Mouse (Mus musculus): ENCODE measurements around the gene Sec63. TPM values are rescaled to one million over a fixed set of nuclear protein-coding genes. Genes with fewer than 3 reads are reported as not detected.

The Sec63 gene
- 25.6 and 26.1 TPM in 2 replicates for polyA plus RNA-seq (2015; fragmentation: Nextera tagmentation; extraction: Ambion mirVana)

DNA sequence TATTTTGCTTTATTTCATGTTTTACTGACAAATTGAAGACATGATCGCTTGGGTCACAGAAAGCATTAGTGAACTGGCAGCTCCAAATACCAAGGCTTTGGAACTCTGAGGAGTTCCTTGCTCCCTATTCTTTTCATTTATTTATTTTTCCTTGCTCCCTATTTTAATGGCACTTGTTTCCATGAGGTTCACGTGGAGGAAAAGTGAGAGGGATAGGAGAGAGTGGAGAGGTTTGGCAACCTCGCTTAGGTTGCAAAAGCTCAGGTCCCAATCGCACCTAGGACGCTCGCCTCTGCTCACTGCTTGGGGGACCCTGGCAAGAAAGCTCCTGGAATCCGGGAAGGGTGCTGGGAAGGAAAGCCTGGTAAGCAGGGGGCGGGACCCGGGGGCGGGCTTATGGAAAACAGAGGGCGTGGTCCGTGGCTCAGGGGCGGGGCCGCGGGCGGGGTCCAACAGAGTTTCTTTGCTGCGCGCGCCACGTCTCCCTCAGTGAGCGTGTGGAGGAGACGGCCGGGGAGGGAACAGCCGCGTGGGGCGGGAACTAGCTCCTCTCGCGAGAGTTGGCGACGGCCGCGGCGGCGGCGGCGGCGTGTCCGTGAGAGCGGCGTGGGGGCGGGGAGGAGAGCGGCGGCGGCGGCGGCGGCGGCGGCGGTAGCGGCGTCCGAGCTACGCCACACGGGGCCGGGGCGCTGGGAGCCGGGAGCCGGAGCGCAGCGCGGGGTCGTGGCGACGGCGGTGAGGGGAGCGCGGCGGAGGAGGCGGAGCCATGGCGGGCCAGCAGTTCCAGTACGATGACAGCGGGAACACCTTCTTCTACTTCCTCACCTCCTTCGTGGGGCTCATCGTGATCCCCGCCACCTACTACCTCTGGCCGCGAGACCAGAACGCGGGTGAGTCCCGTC is at the start of gene Sec63:
TSS of gene Sec63 (plus strand) at position 498 of the 902 bp plus-strand sequence.
- Histone ChIP-seq H3K27ac (replicated peaks) (peak within 1 kb of the TSS; percentile 95), H3K4me1 (replicated peaks) (peaks cover 35% of the 10 kb centered on the region), H3K9me3 (no peaks in the 10 kb centered on the region), H3K36me3 (no peaks in the 10 kb centered on the region), H3K4me2 (peak within 1 kb of the TSS; percentile 91), H3K9ac (peak within 1 kb of the TSS; percentile 97), H3K4me3 (peak within 1 kb of the TSS; percentile 96), H3K27me3 (no peaks in the 10 kb centered on the region)
- ATAC-seq (ENCODE audit: low read depth): peak; percentile 97
- 2% methylated on average over 47 of the region's 81 CpGs for WGBS

DNA sequence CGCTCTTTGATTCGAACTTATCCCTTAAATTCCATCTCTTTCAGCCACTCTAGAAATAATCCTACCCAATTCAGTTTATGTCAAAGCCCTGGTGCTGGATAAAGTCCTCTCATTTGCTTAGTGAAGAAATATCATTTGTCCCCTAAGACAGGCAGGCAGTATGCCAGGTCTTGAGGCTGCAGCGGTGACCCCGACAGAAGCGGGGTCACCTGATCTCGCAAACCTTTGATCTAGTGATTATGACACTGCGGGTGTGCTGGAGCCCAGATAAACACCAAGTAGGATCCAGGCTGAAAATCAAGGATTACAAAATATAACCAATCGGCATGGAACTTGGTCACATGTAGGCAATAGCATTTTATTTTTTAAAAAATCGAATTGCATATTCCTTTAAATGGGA is 46.6 kb upstream of the Sec63 start:
- no peak overlapping the region for H3K27ac ChIP-seq (replicated peaks)
- peak overlapping the region; percentile 43; the same call in 1 of the 2 replicates for H3K4me2 ChIP-seq
- peaks cover 25% of the 10 kb centered on the region for H3K4me1 ChIP-seq (replicated peaks)
- 0 out of 2 replicates have a peak, but pooled peaks cover 2% of the 10 kb centered on the region for H3K9me3 ChIP-seq
- H3K4me3 ChIP-seq: no peak overlapping the region
- peaks cover 22% of the 10 kb centered on the region for H3K27me3 ChIP-seq
- no peak for ATAC-seq (ENCODE audit: low read depth)
- H3K36me3 ChIP-seq: no peaks in the 10 kb centered on the region
- WGBS: 18% methylated on average over 9 of the region's 9 CpGs
- 0 out of 2 replicates have a peak overlapping the region, but pooled peaks have one; percentile 36 for H3K9ac ChIP-seq

DNA sequence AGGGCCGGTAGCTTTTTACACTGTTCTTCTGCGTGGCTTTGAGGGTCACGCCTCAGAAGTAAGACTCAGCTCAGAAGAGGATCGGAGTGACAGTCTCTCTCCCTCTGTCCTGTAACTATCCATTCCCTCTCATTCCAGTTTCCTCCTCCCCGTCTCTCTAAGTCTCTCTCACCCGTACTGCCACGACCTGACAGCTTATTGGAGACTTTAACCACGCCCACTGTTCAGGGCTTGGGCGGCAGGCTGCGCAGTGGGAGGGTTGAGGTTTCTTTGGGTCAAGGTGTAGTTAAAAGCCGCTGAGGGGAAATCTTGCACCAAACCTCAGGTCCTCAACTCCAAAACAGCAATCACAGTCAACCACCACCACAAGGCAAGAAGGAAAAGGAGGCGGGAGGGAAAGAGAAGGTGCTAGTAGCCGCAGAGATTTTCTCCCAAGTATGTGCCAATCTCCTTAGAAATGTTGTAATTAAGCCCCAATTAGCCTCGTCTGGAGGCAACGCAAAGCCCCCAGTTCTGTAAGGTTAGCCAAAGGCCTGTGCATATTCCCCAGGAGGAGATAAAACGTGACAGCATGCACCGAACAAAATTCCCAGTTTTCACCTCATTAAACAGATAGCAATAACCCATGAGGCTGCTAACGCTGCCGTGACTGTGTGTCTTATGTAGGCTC is 45.8 kb upstream of the Sec63 start:
- Histone ChIP-seq H3K9me3 (no peaks in the 10 kb centered on the region), H3K4me1 (replicated peaks) (peaks cover 25% of the 10 kb centered on the region), H3K4me2 (peak overlapping the region; percentile 43), H3K27me3 (peaks cover 22% of the 10 kb centered on the region), H3K9ac (peak overlapping the region; percentile 26; the same call in 1 of the 2 replicates), H3K4me3 (no peak overlapping the region), H3K36me3 (no peaks in the 10 kb centered on the region), H3K27ac (replicated peaks) (no peak overlapping the region)
- ATAC-seq (ENCODE audit: low read depth): peak; percentile 53; the same call in 1 of the 2 replicates
- 12% methylated on average over 19 of the region's 19 CpGs for WGBS

GRCm38 (mm10) chr10:42722116-42722515 is 39.2 kb upstream of the Sec63 start:
- WGBS: 95% methylated on average over 5 of the region's 5 CpGs
- no peak overlapping the region for H3K27ac ChIP-seq (replicated peaks)
- H3K4me2 ChIP-seq: no peak overlapping the region

DNA sequence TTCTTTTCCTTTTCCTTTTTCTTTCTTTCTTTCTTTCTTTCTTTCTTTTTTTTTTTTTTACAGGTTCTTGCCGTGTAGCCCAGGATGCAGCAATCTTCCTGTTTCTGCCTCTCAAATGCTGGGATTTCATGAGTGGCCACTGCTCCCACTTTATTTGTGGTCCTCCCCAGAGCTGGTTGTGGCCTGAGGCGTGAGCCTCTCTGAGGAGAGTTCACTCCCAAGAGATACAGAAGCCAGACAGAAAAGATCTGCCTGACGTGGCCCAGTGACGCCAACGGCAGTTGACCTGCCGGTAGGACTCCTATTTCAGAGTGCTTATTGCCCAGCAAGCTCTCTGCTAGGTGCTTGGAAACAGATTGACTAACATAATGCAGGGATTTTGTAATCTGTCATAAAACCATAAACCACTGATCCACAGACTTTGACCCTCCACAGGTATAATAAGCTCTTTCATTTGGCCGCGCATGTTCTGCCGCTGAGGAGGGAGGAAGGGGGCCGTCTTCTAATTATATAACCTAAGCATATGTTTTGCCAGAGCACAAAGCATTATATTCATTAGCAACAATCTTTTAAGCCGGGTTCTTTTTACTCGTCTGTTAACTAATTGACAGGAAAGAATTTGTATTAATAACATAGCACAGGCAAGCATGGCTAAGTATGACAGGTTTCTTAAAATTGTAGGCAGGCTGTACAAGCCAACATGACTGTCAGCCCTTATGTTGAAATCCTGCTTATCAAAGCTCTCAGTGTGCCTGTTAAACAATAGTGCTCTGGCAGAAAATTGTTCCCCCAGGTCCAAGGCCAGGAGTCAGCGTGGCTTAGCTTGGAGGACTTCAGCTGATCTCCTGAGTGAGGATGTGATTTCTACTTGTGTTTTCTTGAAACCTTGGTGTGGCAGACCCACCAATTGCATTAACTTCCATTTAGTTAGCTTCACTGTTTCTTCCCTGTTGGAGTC is 37.7 kb upstream of the Sec63 start:
- H3K36me3 ChIP-seq: no peaks in the 10 kb centered on the region

More at GRCm38 (mm10) chr10:42722116-42722515, 39.2 kb upstream of the Sec63 start:
- H3K27me3 ChIP-seq: peaks cover 6% of the 10 kb centered on the region
- H3K9me3 ChIP-seq: no peaks in the 10 kb centered on the region
- H3K9ac ChIP-seq: no peak overlapping the region
- H3K4me1 ChIP-seq (replicated peaks): peaks cover 6% of the 10 kb centered on the region; the same call in 1 of the 2 replicates
- no peak for ATAC-seq (ENCODE audit: low read depth)
- H3K4me3 ChIP-seq: no peak overlapping the region
- H3K36me3 ChIP-seq: no peaks in the 10 kb centered on the region

DNA sequence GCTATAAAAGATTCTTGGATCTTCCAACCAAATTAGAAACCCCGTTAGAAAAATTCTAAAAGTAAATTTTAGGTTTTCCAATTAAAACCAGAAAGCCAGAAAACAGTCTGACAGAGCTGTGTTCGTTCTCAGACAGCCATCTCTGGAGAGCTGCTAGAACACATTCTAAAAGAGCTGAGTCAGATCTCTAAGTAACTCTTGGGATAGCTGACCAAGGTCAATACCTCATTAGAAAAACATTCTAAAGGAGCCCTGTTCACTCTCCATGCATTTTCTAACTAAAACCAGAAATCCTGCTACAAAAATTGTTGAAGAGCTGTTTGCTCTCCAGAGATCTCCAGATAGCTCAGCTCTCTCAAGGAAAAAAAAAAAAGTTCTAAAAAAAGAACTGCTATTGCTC is 31.7 kb upstream of the Sec63 start:
- H3K9me3 ChIP-seq: no peaks in the 10 kb centered on the region
- WGBS: 80% methylated on average over 2 of the region's 2 CpGs
- H3K4me3 ChIP-seq: no peak overlapping the region
- no peak for ATAC-seq (ENCODE audit: low read depth)
- no peaks in the 10 kb centered on the region for H3K4me1 ChIP-seq (replicated peaks)
- H3K4me2 ChIP-seq: no peak overlapping the region
- 0 out of 2 replicates have a peak, but pooled peaks cover 4% of the 10 kb centered on the region for H3K27me3 ChIP-seq
- H3K36me3 ChIP-seq: no peaks in the 10 kb centered on the region
- H3K9ac ChIP-seq: no peak overlapping the region
- H3K27ac ChIP-seq (replicated peaks): no peak overlapping the region

More for the DNA sequence above, 37.7 kb upstream of the Sec63 start:
- H3K9me3 ChIP-seq: no peaks in the 10 kb centered on the region
- H3K4me3 ChIP-seq: no peak overlapping the region
- H3K9ac ChIP-seq: no peak overlapping the region
- H3K27ac ChIP-seq (replicated peaks): no peak overlapping the region
- H3K4me2 ChIP-seq: no peak overlapping the region
- WGBS: 54% methylated on average over 13 of the region's 13 CpGs
- peaks cover 4% of the 10 kb centered on the region; the same call in 1 of the 2 replicates for H3K4me1 ChIP-seq (replicated peaks)
- ATAC-seq (ENCODE audit: low read depth): no peak
- 0 out of 2 replicates have a peak, but pooled peaks cover 3% of the 10 kb centered on the region for H3K27me3 ChIP-seq

DNA sequence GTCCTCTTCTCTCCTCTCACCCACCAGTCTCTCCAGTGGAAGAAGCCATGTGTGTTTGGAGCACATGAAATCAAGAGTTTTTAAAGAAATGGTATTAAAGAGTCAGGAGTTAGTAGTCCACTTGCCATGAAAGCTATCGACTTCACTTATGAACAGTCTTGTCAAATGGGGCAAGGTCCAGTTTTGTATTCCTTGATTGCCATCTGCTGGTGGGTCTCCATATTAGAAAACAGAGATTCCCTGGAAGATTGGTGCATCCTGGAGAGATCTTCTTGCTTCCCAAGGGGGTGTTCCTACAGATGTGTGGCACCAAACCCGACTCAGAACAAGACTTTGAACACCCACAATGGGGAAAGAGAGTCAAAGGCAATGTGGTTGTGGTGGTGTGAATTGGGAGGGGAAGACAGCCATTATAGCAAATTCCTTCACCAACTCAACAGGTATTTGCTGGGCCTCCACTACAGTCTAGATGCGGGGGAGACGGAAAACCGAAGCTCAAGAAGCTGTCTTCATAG is 26.7 kb upstream of the Sec63 start:
- Histone ChIP-seq H3K4me3 (no peak overlapping the region), H3K36me3 (no peaks in the 10 kb centered on the region), H3K4me2 (no peak overlapping the region), H3K27ac (replicated peaks) (no peak overlapping the region), H3K27me3 (no peaks in the 10 kb centered on the region), H3K9ac (no peak overlapping the region), H3K9me3 (no peaks in the 10 kb centered on the region), H3K4me1 (replicated peaks) (no peaks in the 10 kb centered on the region)
- WGBS: 63% methylated on average over 5 of the region's 5 CpGs
- ATAC-seq (ENCODE audit: low read depth): no peak

GRCm38 (mm10) chr10:42751813-42752212 is 9.5 kb upstream of the Sec63 start:
- no peak overlapping the region for H3K27ac ChIP-seq (replicated peaks)
- H3K27me3 ChIP-seq: no peaks in the 10 kb centered on the region
- no peak for ATAC-seq (ENCODE audit: low read depth)
- H3K36me3 ChIP-seq: no peaks in the 10 kb centered on the region
- H3K4me1 ChIP-seq (replicated peaks): peaks cover 6% of the 10 kb centered on the region
- no peak overlapping the region for H3K4me3 ChIP-seq
- 39% methylated on average over 10 of the region's 10 CpGs for WGBS
- no peaks in the 10 kb centered on the region for H3K9me3 ChIP-seq
- no peak overlapping the region for H3K9ac ChIP-seq
- H3K4me2 ChIP-seq: no peak overlapping the region

DNA sequence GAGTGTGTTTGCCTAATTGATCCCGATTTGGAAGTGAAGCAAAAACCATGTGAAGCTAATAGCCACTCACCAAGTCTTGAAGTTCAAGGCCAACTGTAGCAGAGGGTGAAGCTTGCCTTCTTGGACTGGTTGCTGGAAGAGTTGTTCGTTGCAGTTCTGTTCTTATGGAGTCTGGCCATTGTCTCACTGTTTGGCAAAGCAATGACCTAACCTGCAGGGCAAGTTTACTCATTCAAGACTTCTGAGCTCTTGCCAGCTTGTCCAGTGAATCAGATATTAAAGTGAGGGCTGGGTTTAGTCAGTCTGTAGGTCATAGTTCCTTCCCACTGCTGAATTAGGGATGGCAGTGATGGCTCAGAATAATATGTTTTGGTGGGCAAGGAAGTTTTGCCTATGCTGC is 7.0 kb upstream of the Sec63 start:
- Histone ChIP-seq H3K4me3 (no peak overlapping the region), H3K27ac (replicated peaks) (no peak overlapping the region), H3K27me3 (no peaks in the 10 kb centered on the region), H3K36me3 (no peaks in the 10 kb centered on the region), H3K9me3 (no peaks in the 10 kb centered on the region), H3K4me2 (no peak overlapping the region), H3K4me1 (replicated peaks) (peaks cover 6% of the 10 kb centered on the region), H3K9ac (no peak overlapping the region)
- WGBS: 79% methylated on average over 2 of the region's 2 CpGs
- ATAC-seq (ENCODE audit: low read depth): no peak

- no peak for ATAC-seq (ENCODE audit: low read depth)
- Histone ChIP-seq H3K36me3 (no peaks in the 10 kb centered on the region), H3K4me3 (no peak overlapping the region), H3K27ac (replicated peaks) (no peak overlapping the region), H3K27me3 (no peaks in the 10 kb centered on the region), H3K4me2 (no peak overlapping the region), H3K9me3 (no peaks in the 10 kb centered on the region), H3K9ac (no peak overlapping the region), H3K4me1 (replicated peaks) (peaks cover 27% of the 10 kb centered on the region)
- 90% methylated on average over 4 of the region's 4 CpGs for WGBS
Observed at GRCm38 (mm10) chr10:42759741-42760140, 1.6 kb upstream of the Sec63 start.

DNA sequence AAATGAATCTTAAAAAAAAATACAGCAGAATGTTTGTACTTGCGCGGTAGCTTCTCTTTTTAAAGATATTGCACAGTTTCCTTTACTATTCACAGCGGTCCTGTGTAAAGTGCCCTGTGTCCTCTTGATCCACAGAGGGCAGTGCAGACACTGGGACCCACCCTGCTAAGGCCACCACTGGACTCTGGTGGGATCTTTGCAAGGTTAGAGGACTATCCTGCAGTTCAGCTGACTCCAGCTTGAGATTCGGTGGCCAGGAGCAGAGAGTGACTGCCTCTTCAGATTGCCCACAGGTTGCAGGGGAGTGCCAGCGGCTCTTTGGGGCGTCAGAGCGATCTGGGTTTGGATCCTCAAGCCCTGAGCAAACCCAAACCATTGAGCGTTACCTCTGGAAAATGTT is 967 bp upstream of the Sec63 start:
- H3K4me3 ChIP-seq: no peak overlapping the region
- 65% methylated on average over 8 of the region's 8 CpGs for WGBS
- no peak for ATAC-seq (ENCODE audit: low read depth)

More for the DNA sequence above, 967 bp upstream of the Sec63 start:
- Histone ChIP-seq H3K27me3 (no peaks in the 10 kb centered on the region), H3K36me3 (no peaks in the 10 kb centered on the region), H3K4me1 (replicated peaks) (peaks cover 33% of the 10 kb centered on the region), H3K9me3 (no peaks in the 10 kb centered on the region), H3K4me2 (no peak overlapping the region; the same call in 1 of the 2 replicates), H3K27ac (replicated peaks) (no peak overlapping the region), H3K9ac (no peak overlapping the region)

Data from neural tube, embryonic 13.5 days (tissue).